Mouse (Mus musculus) liver, embryonic 14.5 days (tissue): Measurements from ENCODE around the gene Lysmd3.
A peak's percentile ranks its signal among the peaks of the same experiment; 100 is the strongest.

Experiments
- CTCF ChIP-seq: IDR thresholded peaks from 2 replicates; pipeline ENCODE4 v1.5.1; 2016; ENCODE audit warnings: antibody characterized with exemption, low read depth, control low read depth
- EP300 ChIP-seq: IDR thresholded peaks from 2 replicates; pipeline ENCODE4 v1.6.1; 2016; ENCODE audit warnings: antibody characterized with exemption, low read depth

DNA sequence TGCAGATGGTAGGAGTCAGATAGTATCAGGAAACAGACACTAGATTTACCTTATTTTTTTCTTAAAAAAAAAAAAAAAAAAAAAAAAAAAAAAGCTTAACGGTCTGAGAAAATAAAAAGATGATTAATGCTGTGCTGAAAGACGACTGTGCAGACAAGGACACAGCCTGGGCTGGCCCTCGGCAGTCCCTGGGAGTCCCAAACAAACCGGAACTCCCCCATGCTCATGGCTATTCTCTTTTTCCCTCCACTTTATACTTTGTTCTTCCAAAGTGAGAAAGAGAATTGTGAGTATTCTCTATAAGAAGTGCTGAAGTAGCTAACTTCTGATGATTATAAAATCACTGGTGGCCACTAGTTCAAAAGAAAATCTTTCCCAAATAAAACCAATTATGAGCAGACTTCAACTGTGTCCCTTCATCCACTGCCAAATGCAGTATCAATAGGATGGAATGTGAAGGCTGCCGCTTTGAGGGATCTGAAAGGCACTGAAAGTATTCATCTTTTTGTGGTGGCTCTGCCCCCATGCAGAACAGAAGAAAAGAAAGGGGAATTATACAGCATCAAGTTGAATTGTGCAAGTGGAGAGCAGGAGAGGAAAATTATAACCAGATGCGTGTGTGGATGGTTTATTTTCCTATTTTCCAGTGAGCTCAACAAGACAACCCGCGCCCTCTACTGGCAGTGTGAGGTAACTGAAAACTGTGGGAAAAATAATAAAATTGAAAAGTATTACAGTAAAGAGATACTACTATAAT is 16.0 kb upstream of the Lysmd3 start:
- TF ChIP-seq CTCF (peak; percentile 79), EP300 (no peak)
